Mouse (Mus musculus) kidney, embryonic 16.5 days (tissue): ENCODE measurements around the gene Gnb1l. TPM values are rescaled to one million over a fixed set of nuclear protein-coding genes. Genes with fewer than 3 reads are reported as not detected.

Experiments
- ATAC-seq: fragments of 200-750 bp; cut with Nextera tagmentation; 2 replicates; pipeline ENCODE4 v1.8.0; 2017; ENCODE audit warnings: moderate TSS enrichment; ENCODE audit not compliant: low FRiP score, low TSS enrichment
- H3K27ac ChIP-seq: fragments of 300-500 bp; sonication (generic); 2 replicates; pipeline ENCODE4 v1.5.1; 2014; ENCODE audit warnings: low read length
- H3K27me3 ChIP-seq: fragments of 300-500 bp; sonication (generic); 2 replicates; pipeline ENCODE4 v1.6.1; 2014; ENCODE audit warnings: low read length, control low read depth, mixed read lengths; ENCODE audit not compliant: insufficient read depth
- H3K36me3 ChIP-seq: fragments of 300-500 bp; sonication (generic); 2 replicates; pipeline ENCODE4 v1.6.1; 2014; ENCODE audit warnings: low read length, control low read depth, mixed read lengths; ENCODE audit not compliant: insufficient read depth
- H3K4me1 ChIP-seq: fragments of 300-500 bp; sonication (generic); 2 replicates; pipeline ENCODE4 v1.6.1; 2014; ENCODE audit warnings: low read length, control low read depth, mixed read lengths; ENCODE audit not compliant: insufficient read depth
- H3K4me2 ChIP-seq: fragments of 300-500 bp; sonication (generic); replicated peaks from 2 replicates; pipeline ENCODE4 v1.6.1; 2014; ENCODE audit warnings: low read depth, low read length
- H3K4me3 ChIP-seq: fragments of 300-500 bp; sonication (generic); 2 replicates; pipeline ENCODE4 v1.5.1; 2014; ENCODE audit warnings: mild to moderate bottlenecking, low read length
- H3K9ac ChIP-seq: fragments of 300-500 bp; sonication (generic); replicated peaks from 2 replicates; pipeline ENCODE4 v1.6.1; 2014; ENCODE audit warnings: low read length
- H3K9me3 ChIP-seq: fragments of 300-500 bp; sonication (generic); 2 replicates; pipeline ENCODE4 v1.6.1; 2016; ENCODE audit warnings: low read length, control low read depth
- WGBS: fragments of 180-500 bp; shearing (Covaris S2); extraction: QIAGEN DNeasy Blood & Tissue Kit; methylation state at CpG from one replicate; pipeline ENCODE4 v1.1.7; 2014; 5-methylcytosine and 5-hydroxymethylcytosine counted together
- polyA plus RNA-seq: library from polyadenylated mRNA; unstranded; fragments of >200 nt; fragmentation: Nextera tagmentation; extraction: Ambion mirVana; gene quantifications from 2 replicates; pipeline ENCODE4 v1.2.1, GENCODE M21; 2015

Gene Gnb1l
- 19.1 and 19.7 TPM in 2 replicates for polyA plus RNA-seq

GRCm38 (mm10) chr16:18498558-18498990 is at the start of gene Gnb1l, which contains the start of gene Rtl10:
Gene Gnb1l (plus strand): TSS chr16:18498713.
Gene Rtl10 (plus strand): TSS chr16:18498901.
- peak within 1 kb of the TSS; percentile 89 for H3K4me2 ChIP-seq
- H3K4me1 ChIP-seq = peaks cover 18% of the 10 kb centered on the region
- H3K27me3 ChIP-seq = no peaks in the 10 kb centered on the region
- peaks cover 9% of the 10 kb centered on the region for H3K36me3 ChIP-seq
- WGBS = 0% methylated on average over 43 of the region's 51 CpGs
- H3K4me3 ChIP-seq = peak within 1 kb of the TSS; percentile 62
- ATAC-seq = peak; percentile 97
- peak within 1 kb of the TSS; percentile 90 for H3K27ac ChIP-seq
- peak within 1 kb of the TSS; percentile 74 for H3K9ac ChIP-seq
- H3K9me3 ChIP-seq = no peaks in the 10 kb centered on the region

- no peak overlapping the region for H3K9ac ChIP-seq
- 0 out of 2 replicates have a peak, but pooled peaks cover 2% of the 10 kb centered on the region for H3K27me3 ChIP-seq
- 93% methylated on average over 4 of the region's 4 CpGs for WGBS
- no peaks in the 10 kb centered on the region for H3K9me3 ChIP-seq
- peaks cover 42% of the 10 kb centered on the region for H3K4me1 ChIP-seq
- no peak overlapping the region for H3K27ac ChIP-seq
- 0 out of 2 replicates have a peak, but pooled peaks cover 7% of the 10 kb centered on the region for H3K36me3 ChIP-seq
- no peak overlapping the region for H3K4me2 ChIP-seq
- no peak for ATAC-seq
- H3K4me3 ChIP-seq = no peak overlapping the region
Observed at GRCm38 (mm10) chr16:18449005-18449404, 49.5 kb upstream of the Gnb1l start.

GRCm38 (mm10) chr16:18451486-18452181 is 46.9 kb upstream of the Gnb1l start:
- no peak overlapping the region for H3K4me2 ChIP-seq
- peaks cover 42% of the 10 kb centered on the region for H3K4me1 ChIP-seq
- 0 out of 2 replicates have a peak, but pooled peaks cover 2% of the 10 kb centered on the region for H3K27me3 ChIP-seq
- H3K36me3 ChIP-seq = peaks cover 10% of the 10 kb centered on the region; the same call in 1 of the 2 replicates
- H3K4me3 ChIP-seq = no peak overlapping the region
- no peak overlapping the region for H3K9ac ChIP-seq
- peak; percentile 52 for ATAC-seq
- 28% methylated on average over 9 of the region's 9 CpGs for WGBS
- H3K9me3 ChIP-seq = no peaks in the 10 kb centered on the region
- no peak overlapping the region for H3K27ac ChIP-seq

GRCm38 (mm10) chr16:18452361-18452862 is 46.1 kb upstream of the Gnb1l start:
- Histone ChIP-seq H3K27ac (no peak overlapping the region), H3K9me3 (no peaks in the 10 kb centered on the region), H3K27me3 (0 out of 2 replicates have a peak, but pooled peaks cover 2% of the 10 kb centered on the region), H3K36me3 (peaks cover 15% of the 10 kb centered on the region), H3K4me1 (peaks cover 34% of the 10 kb centered on the region), H3K4me3 (no peak overlapping the region), H3K4me2 (no peak overlapping the region), H3K9ac (no peak overlapping the region)
- WGBS = 84% methylated on average over 8 of the region's 8 CpGs
- no peak for ATAC-seq

- H3K36me3 ChIP-seq = peaks cover 15% of the 10 kb centered on the region
- H3K9ac ChIP-seq = no peak overlapping the region
- 0 out of 2 replicates have a peak, but pooled peaks have one; percentile 21 for ATAC-seq
- no peaks in the 10 kb centered on the region for H3K9me3 ChIP-seq
- no peak overlapping the region for H3K27ac ChIP-seq
- H3K27me3 ChIP-seq = 0 out of 2 replicates have a peak, but pooled peaks cover 2% of the 10 kb centered on the region
- H3K4me3 ChIP-seq = no peak overlapping the region
- 37% methylated on average over 5 of the region's 5 CpGs for WGBS
- H3K4me2 ChIP-seq = no peak overlapping the region
- peaks cover 22% of the 10 kb centered on the region for H3K4me1 ChIP-seq
Observed at GRCm38 (mm10) chr16:18453846-18454245, 44.7 kb upstream of the Gnb1l start.

GRCm38 (mm10) chr16:18455407-18455806 is 43.1 kb upstream of the Gnb1l start:
- Histone ChIP-seq H3K4me2 (no peak overlapping the region), H3K4me1 (peaks cover 36% of the 10 kb centered on the region), H3K4me3 (no peak overlapping the region), H3K27me3 (peaks cover 2% of the 10 kb centered on the region; the same call in 1 of the 2 replicates), H3K9ac (no peak overlapping the region), H3K36me3 (peaks cover 8% of the 10 kb centered on the region), H3K27ac (no peak overlapping the region), H3K9me3 (no peaks in the 10 kb centered on the region)
- ATAC-seq = no peak
- 84% methylated on average over 6 of the region's 6 CpGs for WGBS

- Histone ChIP-seq H3K9ac (no peak overlapping the region), H3K4me2 (no peak overlapping the region), H3K27me3 (no peaks in the 10 kb centered on the region; the same call in 1 of the 2 replicates), H3K9me3 (no peaks in the 10 kb centered on the region), H3K27ac (no peak overlapping the region), H3K36me3 (peaks cover 8% of the 10 kb centered on the region), H3K4me3 (no peak overlapping the region), H3K4me1 (peaks cover 17% of the 10 kb centered on the region)
- ATAC-seq = no peak
Observed at GRCm38 (mm10) chr16:18458661-18459060, 39.9 kb upstream of the Gnb1l start.

- Histone ChIP-seq H3K4me2 (peak overlapping the region; percentile 33), H3K36me3 (peaks cover 8% of the 10 kb centered on the region), H3K9me3 (no peaks in the 10 kb centered on the region), H3K27ac (peak overlapping the region; percentile 29), H3K4me1 (peaks cover 19% of the 10 kb centered on the region), H3K4me3 (no peak overlapping the region), H3K9ac (0 out of 2 replicates have a peak overlapping the region, but pooled peaks have one; percentile 11), H3K27me3 (no peaks in the 10 kb centered on the region; the same call in 1 of the 2 replicates)
- WGBS = 19% methylated on average over 12 of the region's 12 CpGs
- ATAC-seq = no peak; the same call in 1 of the 2 replicates
Observed at GRCm38 (mm10) chr16:18459335-18459954, 39.1 kb upstream of the Gnb1l start.

GRCm38 (mm10) chr16:18459955-18460370 is 38.5 kb upstream of the Gnb1l start:
- 6% methylated on average over 11 of the region's 11 CpGs for WGBS
- H3K9ac ChIP-seq = 0 out of 2 replicates have a peak overlapping the region, but pooled peaks have one; percentile 11
- H3K27ac ChIP-seq = peak overlapping the region; percentile 29

More at GRCm38 (mm10) chr16:18459955-18460370, 38.5 kb upstream of the Gnb1l start:
- ATAC-seq = peak; percentile 64
- peaks cover 8% of the 10 kb centered on the region for H3K36me3 ChIP-seq
- no peaks in the 10 kb centered on the region for H3K9me3 ChIP-seq
- H3K4me3 ChIP-seq = no peak overlapping the region
- H3K4me1 ChIP-seq = peaks cover 21% of the 10 kb centered on the region
- peak overlapping the region; percentile 33 for H3K4me2 ChIP-seq
- H3K27me3 ChIP-seq = no peaks in the 10 kb centered on the region; the same call in 1 of the 2 replicates
